Mouse (Mus musculus) G1E (cell line): ENCODE data around the gene Mindy1.

Experiments used
- CTCF ChIP-seq: IDR thresholded peaks from 2 replicates; pipeline ENCODE4 v1.5.1; 2012; ENCODE audit warnings: low read depth, low read length, inconsistent platforms, mixed read lengths
- GATA1 ChIP-seq: IDR thresholded peaks from 2 replicates; pipeline ENCODE4 v1.6.1; 2012; ENCODE audit warnings: borderline replicate concordance, low read length, inconsistent platforms, mixed read lengths

DNA sequence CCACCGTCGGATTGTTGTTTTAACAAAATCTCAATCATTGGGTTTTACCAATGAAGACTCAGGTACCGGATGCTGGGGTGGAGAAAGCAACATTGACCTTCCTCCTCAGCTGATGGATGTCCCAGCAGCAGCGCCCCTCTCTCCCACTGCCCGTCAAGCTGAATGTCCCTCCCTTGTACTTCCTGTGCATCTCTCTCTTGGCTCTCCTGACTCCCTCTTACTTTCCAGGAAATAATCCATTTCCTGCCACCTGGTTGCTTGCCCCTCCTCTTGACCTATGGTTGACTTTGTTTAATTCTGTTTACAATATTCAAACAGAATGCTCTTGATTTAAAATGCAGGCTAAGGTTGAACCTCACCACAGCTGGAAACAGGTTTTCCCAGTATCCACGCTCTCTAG lies 9.0 kb downstream of the Mindy1 start:
- no peak for TF ChIP-seq CTCF
- no peak for TF ChIP-seq GATA1
